12 mouse cellular contexts compared by ENCODE assay signal in the genomic region with DNA sequence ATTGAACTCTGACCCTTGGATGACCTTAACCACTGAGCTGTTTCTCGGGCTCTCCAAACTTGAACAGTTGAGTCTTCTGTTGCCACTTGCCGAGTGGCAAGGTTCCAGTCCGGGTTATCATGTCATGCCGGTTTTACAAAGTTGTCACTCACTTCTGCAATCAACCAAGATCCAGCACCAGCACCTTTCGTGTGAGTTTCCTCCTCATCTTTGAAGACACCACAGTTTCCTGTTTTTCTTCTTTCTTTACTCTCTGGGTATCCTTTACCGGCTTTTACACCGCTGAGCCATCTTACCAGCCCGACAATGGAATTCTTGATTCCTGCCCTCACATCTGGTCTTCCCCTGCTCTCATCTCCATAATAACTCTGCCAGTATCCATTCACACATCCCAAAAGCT. TPM values are rescaled to one million over a fixed set of nuclear protein-coding genes. Genes with fewer than 3 reads are reported as not detected.
A peak's percentile ranks its signal among the peaks of the same experiment; 100 is the strongest.
DNase-seq lines count a peak whose midpoint lies in the region; ATAC-seq lines count a peak whose summit lies in the region.
"Had no signal": no experiment of that assay in that cellular context is flagged by ENCODE, and none has a peak within 500 bp of the region (broad histone marks: within the 10 kb centered on the region; RNA-seq: fewer than 3 reads in every experiment).

No protein-coding gene starts in this region.

- peak; percentile 76 for DNase-seq in CD4-positive, CD25-positive, alpha-beta regulatory T cell, adult 2 months (ENCODE audit: low read depth, low spot score)
- DNase-seq in T-cell, adult 2 months (ENCODE audit: low spot score), result peak; percentile 78
- peak; percentile 49 to 53 for DNase-seq in thymus, postnatal 10 days (ENCODE audit: low spot score in 2 of 2)
- no peak for DNase-seq in neural tube, embryonic 10.5 days (ENCODE audit: extremely low spot score, low spot score)
- DNase-seq in left cerebral cortex, adult 18-20 months (ENCODE audit: low spot score in 2 of 2), result no peak
- DNase-seq in heart, adult 9 months (ENCODE audit: low spot score in 2 of 2), result no peak
- DNase-seq: cerebellum, adult 18-20 months; kidney, adult 8-10 months; kidney, postnatal 36 days; lung, adult 2 months had no signal

- 0 out of 2 replicates have a peak, but pooled peaks have one; percentile 15 for ATAC-seq in megakaryocyte-erythroid progenitor cell, adult 5-6 weeks (replicated peaks; ENCODE audit: low FRiP score, low TSS enrichment, poor library complexity, severe bottlenecking)
- ATAC-seq: Patski had no signal

RNA-seq across cellular contexts. Expression of gene Fam189b, which starts 7.5 kb away (rescaled TPM):
- total RNA-seq in megakaryocyte-erythroid progenitor cell, adult 5-6 weeks (2014; fragmentation: Nextera tagmentation), result 28.1 and 39.1 TPM in 2 replicates
- total RNA-seq in megakaryocyte-erythroid progenitor cell, adult 5-6 weeks (2017), result 6.9 and 13.7 TPM in 2 replicates
- 10 to 100 TPM; 48.1 to 58.5 TPM for total RNA-seq in left cerebral cortex, adult 18-20 months (2021)

RNA-seq across cellular contexts. Expression of gene Gba, which starts 12.3 kb away (rescaled TPM):
- 39.6 and 41.4 TPM in 2 replicates for total RNA-seq in megakaryocyte-erythroid progenitor cell, adult 5-6 weeks (2014; fragmentation: Nextera tagmentation)
- total RNA-seq in megakaryocyte-erythroid progenitor cell, adult 5-6 weeks (2017), result 36.5 and 44.3 TPM in 2 replicates
- 10 to 100 TPM; 61.5 to 64.9 TPM for total RNA-seq in left cerebral cortex, adult 18-20 months (2021)

RNA-seq across cellular contexts. Expression of gene Scamp3, which starts 13.2 kb away (rescaled TPM):
- total RNA-seq in megakaryocyte-erythroid progenitor cell, adult 5-6 weeks (2014; fragmentation: Nextera tagmentation), result 86.7 and 129 TPM in 2 replicates
- total RNA-seq in megakaryocyte-erythroid progenitor cell, adult 5-6 weeks (2017), result 32.8 and 34.8 TPM in 2 replicates
- total RNA-seq in left cerebral cortex, adult 18-20 months (2021), result 10 to 100 TPM; 63.2 to 63.7 TPM

RNA-seq across cellular contexts. Expression of gene Thbs3, which starts 24.5 kb away (rescaled TPM):
- total RNA-seq in megakaryocyte-erythroid progenitor cell, adult 5-6 weeks (2014; fragmentation: Nextera tagmentation), result 4.0 TPM in 1 of 2 replicates, not detected in the other
- 0.57 and 1.7 TPM in 2 replicates for total RNA-seq in megakaryocyte-erythroid progenitor cell, adult 5-6 weeks (2017)
- 10 to 100 TPM; 16.0 to 19.4 TPM for total RNA-seq in left cerebral cortex, adult 18-20 months (2021)

RNA-seq across cellular contexts. Expression of gene Clk2, which starts 25.8 kb away (rescaled TPM):
- total RNA-seq in megakaryocyte-erythroid progenitor cell, adult 5-6 weeks (2014; fragmentation: Nextera tagmentation), result 72.3 and 88.0 TPM in 2 replicates
- total RNA-seq in megakaryocyte-erythroid progenitor cell, adult 5-6 weeks (2017), result 46.6 and 69.3 TPM in 2 replicates
- total RNA-seq in left cerebral cortex, adult 18-20 months (2021), result 10 to 100 TPM; 40.9 to 45.0 TPM

Comparison
In these comparisons a context has a peak if more than half of its experiments do, and no peak if none do; other contexts are left out.
1. DNase-seq: peak in CD4-positive, CD25-positive, alpha-beta regulatory T cell, adult 2 months (single experiment), T-cell, adult 2 months (single experiment) and thymus, postnatal 10 days (2 of 2); none in neural tube, embryonic 10.5 days (single experiment), left cerebral cortex, adult 18-20 months (0 of 2) and heart, adult 9 months (0 of 2).